Mouse (Mus musculus) T-cell, adult 66 days (primary cell): ENCODE data around the gene Casz1. TPM values are rescaled to one million over a fixed set of nuclear protein-coding genes. Genes with fewer than 3 reads are reported as not detected.

Source experiments
- total RNA-seq, 2 experiments: library from RNA; stranded (reverse); gene quantifications; 3 replicates in 1 of 2; 4 replicates in 1 of 2; pipeline ENCODE4 v1.2.4; 2023

Casz1 gene
- 1 to 10 TPM; 6.1 TPM for total RNA-seq

DNA sequence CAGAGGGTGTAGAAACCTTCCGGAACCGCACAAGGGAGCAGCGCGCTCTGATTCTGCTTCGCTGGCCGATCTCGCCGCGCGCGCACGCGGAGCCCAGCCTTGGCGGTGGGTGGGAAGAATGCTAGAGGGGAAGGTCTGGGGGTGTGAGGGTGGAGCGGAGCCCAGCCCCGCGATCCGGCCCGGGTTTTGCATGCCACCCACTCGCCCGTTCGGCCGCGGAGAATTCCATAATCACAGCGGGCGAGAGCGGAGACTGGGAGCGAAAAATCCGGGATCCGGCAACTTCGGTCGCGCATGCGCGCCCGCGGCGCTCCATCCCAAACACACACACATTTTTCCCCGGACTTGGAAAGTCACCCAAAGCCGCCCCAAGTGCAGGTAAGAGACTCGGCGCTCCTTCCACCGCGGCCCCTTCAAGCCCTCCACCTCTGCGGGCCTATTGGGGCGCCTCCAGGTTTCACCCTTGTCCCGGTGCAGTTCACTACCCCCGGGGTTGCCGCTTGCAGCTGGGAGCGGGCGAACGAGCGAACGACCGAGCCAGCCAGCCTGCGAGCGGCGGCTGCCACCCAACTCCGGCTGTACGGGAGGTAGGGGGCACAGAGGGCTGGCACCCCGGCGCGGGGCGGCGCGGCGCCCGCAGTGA is at the start of gene Casz1:
Gene Casz1, plus strand, starts transcription at position 293 of the 643 bp plus-strand sequence.

Other genes starting within 250 kb of the Casz1 start
- gene Exosc10, start 246.0 kb upstream of the Casz1 start, total RNA-seq = 100 to 1,000 TPM; 103 to 115 TPM
- gene Srm, start 212.9 kb upstream of the Casz1 start, total RNA-seq = 10 to 100 TPM; 39.9 to 49.6 TPM
- 1 to 10 TPM; 1.9 TPM for gene Masp2, start 201.9 kb upstream of the Casz1 start, total RNA-seq
- 100 to 1,000 TPM; 338 to 366 TPM for gene Tardbp, start 177.4 kb upstream of the Casz1 start, total RNA-seq
- not detected for gene Gm572, start 161.1 kb upstream of the Casz1 start, total RNA-seq